25 mouse cellular contexts compared by ENCODE assay signal in genomic region chr7:141560471-141560870, GRCm38 (mm10). TPM values are rescaled to one million over a fixed set of nuclear protein-coding genes. Genes with fewer than 3 reads are reported as not detected.
DNase-seq lines count a peak whose midpoint lies in the region; ATAC-seq and TF ChIP-seq lines count a peak whose summit lies in the region.
"Had no signal": no experiment of that assay in that cellular context is flagged by ENCODE, and none has a peak within 500 bp of the region (broad histone marks: within the 10 kb centered on the region; RNA-seq: fewer than 3 reads in every experiment).

No protein-coding gene starts in this region.

- H3K36me3 ChIP-seq in liver, embryonic 14.5 days (replicated peaks; ENCODE audit: control insufficient read depth, insufficient read depth, low read depth): peaks cover 4% of the 10 kb centered on the region
- H3K36me3 ChIP-seq in hindbrain, embryonic 13.5 days: peaks cover 3% of the 10 kb centered on the region
- H3K36me3 ChIP-seq in lung, postnatal 0 days (ENCODE audit: insufficient read depth, low read length): no peaks in the 10 kb centered on the region
- H3K36me3 ChIP-seq: embryonic facial prominence, embryonic 12.5 days; heart, embryonic 15.5 days; hindbrain, embryonic 15.5 days had no signal

- peaks cover 8% of the 10 kb centered on the region for H3K4me1 ChIP-seq in brown adipose tissue, adult 24 weeks (ENCODE audit: control insufficient read depth, insufficient read depth, insufficient read length, low read length)
- H3K4me1 ChIP-seq in liver, embryonic 14.5 days (replicated peaks; ENCODE audit: control insufficient read depth in 2 of 2, insufficient read depth in 2 of 2, low read length in 1 of 2): peaks cover 72 to 73% of the 10 kb centered on the region in 2 experiments
- peaks cover 28% of the 10 kb centered on the region for H3K4me1 ChIP-seq in hindbrain, embryonic 13.5 days (replicated peaks)
- H3K4me1 ChIP-seq in lung, postnatal 0 days (ENCODE audit: insufficient read depth, low read depth, low read length): peaks cover 11% of the 10 kb centered on the region; the same call in 1 of the 2 replicates

- H3K4me3 ChIP-seq in gastrocnemius, adult 2 months: no peak overlapping the region
- H3K4me3 ChIP-seq in brown adipose tissue, adult 24 weeks (ENCODE audit: insufficient read depth, low read depth, low read length): no peak overlapping the region
- no peak overlapping the region for H3K4me3 ChIP-seq in liver, embryonic 14.5 days (ENCODE audit: insufficient read depth in 1 of 2, low read depth in 2 of 2, low read length in 2 of 2)
- no peak overlapping the region for H3K4me3 ChIP-seq in hindbrain, embryonic 13.5 days
- H3K4me3 ChIP-seq in lung, postnatal 0 days (ENCODE audit: low read depth, low read length): no peak overlapping the region
- H3K4me3 ChIP-seq: embryonic facial prominence, embryonic 12.5 days; heart, embryonic 15.5 days; hindbrain, embryonic 15.5 days had no signal

- no peaks in the 10 kb centered on the region for H3K9me3 ChIP-seq in liver, embryonic 14.5 days (ENCODE audit: control insufficient read depth, low read length)
- H3K9me3 ChIP-seq in hindbrain, embryonic 13.5 days: no peaks in the 10 kb centered on the region
- H3K9me3 ChIP-seq in lung, postnatal 0 days (ENCODE audit: low read length): no peaks in the 10 kb centered on the region
- H3K9me3 ChIP-seq: embryonic facial prominence, embryonic 12.5 days; forebrain, embryonic 13.5 days; heart, embryonic 15.5 days; hindbrain, embryonic 15.5 days; limb, embryonic 10.5 days had no signal

- H3K27me3 ChIP-seq in liver, embryonic 14.5 days (ENCODE audit: control insufficient read depth, insufficient read depth, low read length): no peaks in the 10 kb centered on the region
- 0 out of 2 replicates have a peak, but pooled peaks cover 3% of the 10 kb centered on the region for H3K27me3 ChIP-seq in hindbrain, embryonic 13.5 days
- H3K27me3 ChIP-seq in lung, postnatal 0 days (replicated peaks; ENCODE audit: insufficient read depth, low read length): no peaks in the 10 kb centered on the region
- H3K27me3 ChIP-seq: embryonic facial prominence, embryonic 12.5 days; heart, embryonic 15.5 days; hindbrain, embryonic 15.5 days had no signal

- TF ChIP-seq EP300 in liver, embryonic 14.5 days (IDR thresholded peaks at IDR 0.05; ENCODE audit: low read depth): no peak
- TF ChIP-seq EP300 in lung, postnatal 0 days (IDR thresholded peaks at IDR 0.05): no peak

- DNase-seq in gastrocnemius, adult 2 months: no peak
- no peak for DNase-seq in gastrocnemius, postnatal 25 days
- peak; percentile 55 for DNase-seq in 416B (ENCODE audit: low read depth)
- no peak for DNase-seq in liver, embryonic 14.5 days (ENCODE audit: low read depth in 3 of 3, low spot score in 3 of 3)
- DNase-seq in lung, postnatal 0 days (ENCODE audit: low spot score): no peak
- DNase-seq in kidney, adult 11 months: no peak
- DNase-seq: adrenal gland, postnatal 10 days; cerebellum, adult 11 months; cerebellum, postnatal 14 days; gastrocnemius, postnatal 10 days; heart, postnatal 36 days; kidney, adult 8-10 months; kidney, postnatal 10 days; lung, postnatal 14 days; right cerebral cortex, adult 18-20 months; right cerebral cortex, postnatal 4 days; thymus, adult 18-20 months; thymus, postnatal 36 days had no signal

- H3K27ac ChIP-seq in gastrocnemius, adult 2 months: peak overlapping the region; percentile 89
- peak overlapping the region; percentile 70 for H3K27ac ChIP-seq in brown adipose tissue, adult 24 weeks (replicated peaks; ENCODE audit: low read depth, low read length)
- H3K27ac ChIP-seq in liver, embryonic 14.5 days: peak overlapping the region; percentile 100
- H3K27ac ChIP-seq in hindbrain, embryonic 13.5 days: no peak overlapping the region
- H3K27ac ChIP-seq in lung, postnatal 0 days (ENCODE audit: low read length): no peak overlapping the region
- H3K27ac ChIP-seq: embryonic facial prominence, embryonic 12.5 days; forebrain, embryonic 13.5 days; heart, embryonic 15.5 days; hindbrain, embryonic 15.5 days; limb, embryonic 10.5 days had no signal

- peak overlapping the region; percentile 87 for H3K4me2 ChIP-seq in liver, embryonic 14.5 days (ENCODE audit: low read depth)
- H3K4me2 ChIP-seq in hindbrain, embryonic 13.5 days: no peak overlapping the region
- no peak overlapping the region for H3K4me2 ChIP-seq in lung, postnatal 0 days (replicated peaks; ENCODE audit: low read depth, low read length)
- H3K4me2 ChIP-seq: embryonic facial prominence, embryonic 12.5 days had no signal

- peak overlapping the region; percentile 64 for H3K9ac ChIP-seq in liver, embryonic 14.5 days (replicated peaks)
- no peak overlapping the region for H3K9ac ChIP-seq in hindbrain, embryonic 13.5 days
- H3K9ac ChIP-seq in lung, postnatal 0 days (replicated peaks; ENCODE audit: low read depth): no peak overlapping the region
- H3K9ac ChIP-seq: embryonic facial prominence, embryonic 12.5 days; heart, embryonic 15.5 days; hindbrain, embryonic 15.5 days had no signal

- intact Hi-C loops in gastrocnemius, adult 2 months (cut with DNase I): no loop called here

- ATAC-seq in liver, embryonic 14.5 days (ENCODE audit: insufficient read depth): no peak
- no peak for ATAC-seq in hindbrain, embryonic 13.5 days (ENCODE audit: low FRiP score)
- ATAC-seq in lung, postnatal 0 days: no peak
- ATAC-seq: forebrain, embryonic 13.5 days had no signal

- TF ChIP-seq CTCF in gastrocnemius, adult 2 months (IDR thresholded peaks at IDR 0.05): no peak
- no peak for TF ChIP-seq CTCF in liver, embryonic 14.5 days (IDR thresholded peaks at IDR 0.05; ENCODE audit: low read depth)
- no peak for TF ChIP-seq CTCF in lung, postnatal 0 days (IDR thresholded peaks at IDR 0.05)

- 51% methylated on average over 4 of the region's 4 CpGs for WGBS in liver, embryonic 14.5 days (ENCODE audit: insufficient replicate concordance)
- 85% methylated on average over 4 of the region's 4 CpGs for WGBS in hindbrain, embryonic 13.5 days
- WGBS in lung, postnatal 0 days: 71% methylated on average over 4 of the region's 4 CpGs

RNA-seq across cellular contexts. Expression of gene Ap2a2, which starts 1.5 kb away (rescaled TPM):
- total RNA-seq in gastrocnemius, adult 2 months (2021): 10 to 100 TPM; 52.2 to 52.9 TPM
- 10 to 100 TPM; 42.9 to 45.5 TPM for total RNA-seq in gastrocnemius, postnatal 25 days (2021)
- polyA plus RNA-seq in brown adipose tissue, adult 24 weeks (2012; ENCODE audit: insufficient read depth, insufficient read length, missing spikeins): 40.3 and 42.7 TPM in 2 replicates
- 19.8 and 21.0 TPM in 2 replicates for polyA plus RNA-seq in liver, embryonic 14.5 days (2012; rRNA removed)
- polyA plus RNA-seq in liver, embryonic 14.5 days (2014; fragmentation: Nextera tagmentation; extraction: Ambion mirVana): 43.2 and 51.2 TPM in 2 replicates
- 105 and 111 TPM in 2 replicates for polyA plus RNA-seq in hindbrain, embryonic 13.5 days (2015; fragmentation: Nextera tagmentation; extraction: Ambion mirVana)
- polyA plus RNA-seq in lung, postnatal 0 days (2015; fragmentation: Nextera tagmentation; extraction: Ambion mirVana): 42.6 and 45.5 TPM in 2 replicates

RNA-seq across cellular contexts. Expression of gene Chid1, which starts 20.8 kb away (rescaled TPM):
- total RNA-seq in gastrocnemius, adult 2 months (2021): 10 to 100 TPM; 11.5 to 21.6 TPM
- total RNA-seq in gastrocnemius, postnatal 25 days (2021): 10 to 100 TPM; 14.5 to 18.4 TPM
- 13.4 and 19.8 TPM in 2 replicates for polyA plus RNA-seq in brown adipose tissue, adult 24 weeks (2012; ENCODE audit: insufficient read depth, insufficient read length, missing spikeins)
- 6.3 and 12.1 TPM in 2 replicates for polyA plus RNA-seq in liver, embryonic 14.5 days (2012; rRNA removed)
- 23.0 and 24.2 TPM in 2 replicates for polyA plus RNA-seq in liver, embryonic 14.5 days (2014; fragmentation: Nextera tagmentation; extraction: Ambion mirVana)
- polyA plus RNA-seq in hindbrain, embryonic 13.5 days (2015; fragmentation: Nextera tagmentation; extraction: Ambion mirVana): 36.6 and 45.5 TPM in 2 replicates
- 15.6 and 20.2 TPM in 2 replicates for polyA plus RNA-seq in lung, postnatal 0 days (2015; fragmentation: Nextera tagmentation; extraction: Ambion mirVana)

Comparison
In these comparisons a context has a peak if more than half of its experiments do, and no peak if none do; other contexts are left out.
1. H3K27ac ChIP-seq: peak in gastrocnemius, adult 2 months (single experiment), brown adipose tissue, adult 24 weeks (single experiment) and liver, embryonic 14.5 days (single experiment); none in hindbrain, embryonic 13.5 days (single experiment) and lung, postnatal 0 days (single experiment).